Mouse (Mus musculus): ENCODE measurements around the gene Stambp. TPM values are rescaled to one million over a fixed set of nuclear protein-coding genes. Genes with fewer than 3 reads are reported as not detected.

Stambp gene
- polyA plus RNA-seq, 1 experiment from 2014 or later: 20.5 TPM

DNA sequence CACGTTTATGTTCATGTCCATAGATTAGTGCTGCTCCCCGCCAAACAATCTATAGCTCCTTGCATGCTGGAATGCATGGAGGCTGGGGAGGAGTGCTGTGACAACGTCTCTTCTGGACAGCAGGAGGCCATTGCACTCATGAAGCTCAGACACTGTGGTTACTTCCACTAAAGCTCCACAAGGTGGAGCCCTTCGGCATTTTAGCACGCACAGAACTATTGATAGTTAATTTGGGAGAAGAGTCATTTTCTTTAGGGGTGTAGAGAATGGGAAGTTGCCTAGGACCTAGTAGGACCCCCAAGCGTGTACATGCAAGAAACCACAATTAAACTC, 10.4 kb upstream of the Stambp start:
- Histone ChIP-seq H3K9me3 (ENCODE audit: control insufficient read depth, low read length) (no peaks in the 10 kb centered on the region), H3K27ac (ENCODE audit: low read depth, low read length) (no peak overlapping the region), H3K27me3 (ENCODE audit: control insufficient read depth, insufficient read depth, low read length) (0 out of 2 replicates have a peak, but pooled peaks cover 2% of the 10 kb centered on the region), H3K4me2 (ENCODE audit: low read depth, low read length, severe bottlenecking) (peak overlapping the region; percentile 32; the same call in 1 of the 2 replicates), H3K4me1 (replicated peaks; ENCODE audit: control insufficient read depth, insufficient read depth, low read length) (no peaks in the 10 kb centered on the region), H3K36me3 (ENCODE audit: control insufficient read depth, insufficient read depth, low read length) (no peaks in the 10 kb centered on the region), H3K9ac (ENCODE audit: low read length) (no peak overlapping the region), H3K4me3 (ENCODE audit: low read depth, low read length) (no peak overlapping the region; the same call in 1 of the 2 replicates)
- DNase-seq (ENCODE audit: low spot score) (peak; percentile 59), ATAC-seq (replicated peaks; ENCODE audit: low FRiP score) (peak; percentile 51; the same call in 1 of the 2 replicates)
- WGBS: 2% methylated on average over 6 of the region's 6 CpGs

DNA sequence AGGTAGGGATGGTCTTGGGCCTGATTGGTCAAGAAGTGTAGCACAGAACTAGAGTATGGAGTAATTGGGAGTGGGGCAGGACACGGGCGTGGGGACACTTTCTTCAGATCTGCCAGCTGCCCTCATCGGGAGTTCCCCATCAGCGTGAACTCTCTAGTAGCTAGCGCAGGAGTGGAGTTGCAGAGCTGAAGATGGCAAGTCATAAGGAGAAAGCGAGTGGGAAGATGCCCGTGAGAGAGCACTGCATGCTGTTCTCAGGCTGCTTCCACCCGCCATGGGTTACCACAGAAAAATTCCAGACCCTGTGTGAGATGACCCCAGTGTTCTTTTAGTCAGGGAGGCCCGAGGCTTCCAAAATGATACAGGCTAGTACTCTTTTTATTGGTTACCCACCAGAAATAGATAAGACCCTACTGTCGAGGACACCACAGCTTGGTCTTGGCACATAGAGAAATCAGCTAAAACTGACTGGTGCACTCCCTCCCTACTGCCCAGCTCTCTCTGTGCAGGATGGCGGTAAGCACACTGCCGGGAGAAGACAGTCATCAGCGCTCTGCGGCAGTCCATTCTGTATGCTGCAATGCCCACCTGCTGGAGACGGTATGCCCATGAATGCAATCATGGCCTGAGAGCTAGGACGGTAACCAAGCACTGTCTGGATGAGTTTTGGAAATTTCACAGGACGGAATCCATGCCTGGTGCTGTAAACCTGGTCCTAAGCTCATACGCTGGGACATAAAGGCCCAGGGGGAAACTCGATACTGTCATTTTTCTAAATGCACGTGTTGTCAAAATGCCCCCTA, 9.8 kb upstream of the Stambp start:
- no peak overlapping the region for H3K9ac ChIP-seq (ENCODE audit: low read length)
- 42% methylated on average over 20 of the region's 20 CpGs for WGBS

DNA sequence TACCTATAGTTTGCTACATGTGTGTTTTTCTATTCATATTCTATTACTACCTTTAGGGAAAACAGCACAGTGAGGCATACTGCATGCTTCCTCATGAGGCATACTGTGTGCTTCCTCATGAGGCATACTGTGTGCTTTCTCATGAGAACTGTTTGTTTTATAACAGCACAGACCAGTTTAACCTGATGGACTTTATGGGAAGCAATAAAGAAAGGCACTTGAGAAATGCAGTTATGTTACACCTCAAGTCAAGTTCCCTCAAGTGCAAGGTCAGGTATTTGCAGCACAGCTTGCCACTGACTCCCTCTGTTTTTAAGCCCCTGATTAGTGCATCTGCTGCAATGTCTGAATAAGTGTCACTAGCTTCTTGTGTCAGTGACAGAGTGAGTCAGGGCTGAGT, 5.0 kb upstream of the Stambp start:
- no peak overlapping the region for H3K4me2 ChIP-seq (ENCODE audit: low read depth, low read length, severe bottlenecking)
- H3K27ac ChIP-seq (ENCODE audit: low read depth, low read length): no peak overlapping the region
- no peak overlapping the region for H3K4me3 ChIP-seq (ENCODE audit: low read depth, low read length)
- no peak overlapping the region for H3K9ac ChIP-seq (ENCODE audit: low read length)
- ATAC-seq (replicated peaks; ENCODE audit: low FRiP score) (no peak), DNase-seq (ENCODE audit: low spot score) (peak; percentile 18)
- H3K36me3 ChIP-seq (ENCODE audit: control insufficient read depth, insufficient read depth, low read length): no peaks in the 10 kb centered on the region
- no peaks in the 10 kb centered on the region for H3K4me1 ChIP-seq (replicated peaks; ENCODE audit: control insufficient read depth, insufficient read depth, low read length)
- H3K27me3 ChIP-seq (ENCODE audit: control insufficient read depth, insufficient read depth, low read length): peaks cover 2% of the 10 kb centered on the region; the same call in 1 of the 2 replicates
- H3K9me3 ChIP-seq (ENCODE audit: control insufficient read depth, low read length): no peaks in the 10 kb centered on the region

More for the DNA sequence above, 9.8 kb upstream of the Stambp start:
- no peaks in the 10 kb centered on the region for H3K9me3 ChIP-seq (ENCODE audit: control insufficient read depth, low read length)
- H3K4me1 ChIP-seq (replicated peaks; ENCODE audit: control insufficient read depth, insufficient read depth, low read length): no peaks in the 10 kb centered on the region
- ATAC-seq (replicated peaks; ENCODE audit: low FRiP score) (no peak), DNase-seq (ENCODE audit: low spot score) (peak; percentile 48)
- no peaks in the 10 kb centered on the region for H3K36me3 ChIP-seq (ENCODE audit: control insufficient read depth, insufficient read depth, low read length)
- H3K27ac ChIP-seq (ENCODE audit: low read depth, low read length): no peak overlapping the region
- peak overlapping the region; percentile 32; the same call in 1 of the 2 replicates for H3K4me2 ChIP-seq (ENCODE audit: low read depth, low read length, severe bottlenecking)
- no peak overlapping the region; the same call in 1 of the 2 replicates for H3K4me3 ChIP-seq (ENCODE audit: low read depth, low read length)
- 0 out of 2 replicates have a peak, but pooled peaks cover 2% of the 10 kb centered on the region for H3K27me3 ChIP-seq (ENCODE audit: control insufficient read depth, insufficient read depth, low read length)

DNA sequence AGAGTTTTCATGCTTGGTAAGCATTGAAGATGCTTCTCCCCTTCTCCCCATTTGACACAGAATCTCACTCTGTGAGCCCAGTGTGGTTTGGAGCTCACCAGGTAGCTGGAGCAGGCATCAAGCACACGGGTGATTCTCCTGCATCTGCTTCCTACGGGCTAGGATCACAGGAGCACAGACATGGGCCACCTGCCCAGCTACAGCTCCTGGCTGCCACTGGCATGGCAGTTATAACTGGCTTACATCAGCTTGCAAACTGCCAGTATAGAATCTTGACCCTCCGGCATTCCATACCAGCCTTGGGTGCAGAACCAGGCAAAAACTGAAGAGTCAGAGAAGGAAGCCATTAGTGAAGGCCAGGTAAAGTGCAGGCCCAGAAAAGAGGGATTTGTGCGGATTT, 3.1 kb upstream of the Stambp start:
- Histone ChIP-seq H3K9ac (ENCODE audit: low read length) (no peak overlapping the region), H3K27ac (ENCODE audit: low read depth, low read length) (no peak overlapping the region), H3K9me3 (ENCODE audit: control insufficient read depth, low read length) (no peaks in the 10 kb centered on the region), H3K4me1 (replicated peaks; ENCODE audit: control insufficient read depth, insufficient read depth, low read length) (peaks cover 7% of the 10 kb centered on the region; the same call in 1 of the 2 replicates), H3K4me2 (ENCODE audit: low read depth, low read length, severe bottlenecking) (no peak overlapping the region), H3K27me3 (ENCODE audit: control insufficient read depth, insufficient read depth, low read length) (no peaks in the 10 kb centered on the region; the same call in 1 of the 2 replicates), H3K4me3 (ENCODE audit: low read depth, low read length) (no peak overlapping the region), H3K36me3 (ENCODE audit: control insufficient read depth, insufficient read depth, low read length) (no peaks in the 10 kb centered on the region)
- 81% methylated on average over 4 of the region's 4 CpGs for WGBS
- ATAC-seq (replicated peaks; ENCODE audit: low FRiP score) (no peak), DNase-seq (ENCODE audit: low spot score) (peak; percentile 42)

DNA sequence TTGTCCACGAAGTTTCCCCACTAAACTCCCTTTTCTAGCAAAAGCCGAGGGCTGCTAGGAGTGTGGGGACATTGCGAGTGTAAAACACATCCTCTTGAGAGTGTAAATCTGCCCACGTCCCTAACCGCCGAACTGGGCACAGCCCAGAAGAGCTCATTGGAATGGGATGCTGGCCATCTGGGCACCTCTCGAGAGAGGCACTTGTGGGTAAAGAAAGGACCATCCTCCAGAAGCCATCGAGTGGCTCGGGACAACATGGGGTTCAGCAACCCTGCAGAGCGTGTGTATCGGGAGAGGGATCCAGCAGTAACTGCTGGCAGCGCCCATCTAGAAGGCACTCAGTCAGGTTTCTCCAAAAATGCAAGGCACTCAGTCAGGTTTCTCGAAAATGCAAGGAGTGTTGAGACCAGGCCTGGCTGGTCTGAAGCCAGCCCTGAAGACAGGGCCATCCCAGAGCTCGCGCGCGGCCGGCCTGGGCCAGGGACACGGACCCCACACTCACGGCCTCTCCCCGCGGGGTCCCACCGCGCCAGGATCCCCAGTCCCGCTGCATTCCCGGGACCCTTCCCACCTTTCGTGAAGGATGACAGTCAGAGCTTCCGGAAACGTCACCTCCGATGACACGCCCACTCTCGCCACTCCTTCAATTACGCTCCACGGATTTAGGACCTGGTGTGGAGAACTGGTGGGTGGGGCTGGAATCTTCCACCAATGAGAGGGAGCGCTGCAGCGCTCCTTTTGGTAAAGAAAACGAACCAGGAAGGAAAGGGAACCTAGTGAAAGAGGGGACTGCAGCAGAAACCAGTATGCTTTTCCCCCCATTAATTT, 475 bp downstream of the Stambp start:
- ATAC-seq (replicated peaks; ENCODE audit: low FRiP score) (peak; percentile 93), DNase-seq (ENCODE audit: low spot score) (peak; percentile 91)
- Histone ChIP-seq H3K4me1 (replicated peaks; ENCODE audit: control insufficient read depth, insufficient read depth, low read length) (peaks cover 7% of the 10 kb centered on the region; the same call in 1 of the 2 replicates), H3K4me3 (ENCODE audit: low read depth, low read length) (peak overlapping the region; percentile 75), H3K27me3 (ENCODE audit: control insufficient read depth, insufficient read depth, low read length) (no peaks in the 10 kb centered on the region; the same call in 1 of the 2 replicates), H3K4me2 (ENCODE audit: low read depth, low read length, severe bottlenecking) (peak overlapping the region; percentile 90), H3K9me3 (ENCODE audit: control insufficient read depth, low read length) (no peaks in the 10 kb centered on the region), H3K27ac (ENCODE audit: low read depth, low read length) (peak overlapping the region; percentile 46; the same call in 1 of the 2 replicates), H3K9ac (ENCODE audit: low read length) (peak overlapping the region; percentile 73), H3K36me3 (ENCODE audit: control insufficient read depth, insufficient read depth, low read length) (no peaks in the 10 kb centered on the region)
- WGBS: 5% methylated on average over 37 of the region's 37 CpGs

DNA sequence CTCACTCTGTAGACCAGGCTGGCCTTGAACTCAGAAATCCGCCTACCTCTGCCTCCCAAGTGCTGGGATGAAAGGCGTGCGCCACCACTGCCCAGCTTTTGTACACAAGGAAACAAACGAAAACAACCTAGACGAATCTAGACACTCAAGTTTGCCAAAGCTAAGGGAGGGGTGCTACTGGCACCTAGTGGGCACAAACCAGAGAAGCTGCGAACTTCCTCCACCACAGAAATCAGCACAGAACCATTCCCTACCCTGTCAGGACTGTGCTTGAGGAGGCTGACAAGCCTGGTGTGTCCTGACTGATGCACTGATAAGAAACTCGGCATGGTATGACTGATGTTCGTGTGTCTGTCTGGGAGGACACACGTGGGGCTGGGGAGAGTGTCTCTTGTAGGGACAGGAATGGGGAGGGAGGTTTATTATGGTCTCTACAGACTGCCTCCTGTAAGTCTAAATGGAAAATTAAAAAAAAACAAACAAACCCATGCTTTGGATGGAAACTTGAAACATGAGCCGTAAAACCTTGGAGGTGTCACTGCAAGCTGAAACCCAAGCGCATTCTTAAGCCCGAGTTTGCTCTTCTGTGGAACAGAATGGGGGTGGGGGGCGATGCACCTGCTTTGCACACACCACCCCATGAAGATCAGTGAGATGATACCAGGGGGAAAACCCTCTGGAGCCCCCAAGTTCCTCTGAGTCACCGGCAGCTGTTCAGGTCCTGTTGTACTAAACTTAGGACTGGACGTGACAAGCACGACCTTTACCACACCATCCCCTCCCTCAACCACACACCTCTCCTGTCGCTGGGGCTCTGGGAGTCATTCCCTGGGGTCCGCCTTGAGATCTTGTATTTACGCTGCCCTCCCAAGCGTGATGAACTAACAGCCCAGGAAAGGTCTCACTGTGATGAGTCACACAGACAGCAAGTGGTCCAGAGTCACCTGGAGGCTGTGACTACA, 3.3 kb downstream of the Stambp start:
- Histone ChIP-seq H3K36me3 (ENCODE audit: control insufficient read depth, insufficient read depth, low read length) (no peaks in the 10 kb centered on the region), H3K9ac (ENCODE audit: low read length) (no peak overlapping the region), H3K4me2 (ENCODE audit: low read depth, low read length, severe bottlenecking) (no peak overlapping the region), H3K27me3 (ENCODE audit: control insufficient read depth, insufficient read depth, low read length) (no peaks in the 10 kb centered on the region; the same call in 1 of the 2 replicates), H3K27ac (ENCODE audit: low read depth, low read length) (no peak overlapping the region), H3K4me3 (ENCODE audit: low read depth, low read length) (no peak overlapping the region), H3K4me1 (replicated peaks; ENCODE audit: control insufficient read depth, insufficient read depth, low read length) (peaks cover 7% of the 10 kb centered on the region; the same call in 1 of the 2 replicates), H3K9me3 (ENCODE audit: control insufficient read depth, low read length) (no peaks in the 10 kb centered on the region)
- ATAC-seq (replicated peaks; ENCODE audit: low FRiP score): no peak
- DNase-seq (ENCODE audit: low spot score): no peak
- WGBS: 79% methylated on average over 20 of the region's 20 CpGs

DNA sequence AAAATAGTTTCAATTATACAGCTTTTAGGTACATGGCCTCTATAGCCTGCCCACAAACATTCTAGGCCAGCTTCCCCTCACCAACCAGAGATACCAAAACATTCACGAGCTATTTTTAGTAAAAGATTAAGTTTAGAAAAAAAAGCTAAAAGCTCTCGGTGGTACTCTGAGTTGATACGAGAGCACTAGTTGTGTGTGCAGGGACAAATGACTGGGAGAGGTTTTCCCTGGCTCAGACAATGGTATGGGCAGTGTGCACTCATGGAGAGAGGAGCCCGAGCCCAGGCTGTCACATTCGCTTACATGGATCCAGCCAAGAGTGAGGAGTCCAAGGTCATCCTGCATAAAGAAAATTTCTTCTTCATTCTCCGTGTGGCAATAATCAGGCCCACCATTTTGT, 16.6 kb downstream of the Stambp start:
- Histone ChIP-seq H3K36me3 (ENCODE audit: control insufficient read depth, insufficient read depth, low read length) (no peaks in the 10 kb centered on the region; the same call in 1 of the 2 replicates), H3K9me3 (ENCODE audit: control insufficient read depth, low read length) (no peaks in the 10 kb centered on the region), H3K4me1 (replicated peaks; ENCODE audit: control insufficient read depth, insufficient read depth, low read length) (no peaks in the 10 kb centered on the region), H3K27me3 (ENCODE audit: control insufficient read depth, insufficient read depth, low read length) (no peaks in the 10 kb centered on the region), H3K27ac (ENCODE audit: low read depth, low read length) (no peak overlapping the region), H3K4me2 (ENCODE audit: low read depth, low read length, severe bottlenecking) (no peak overlapping the region), H3K4me3 (ENCODE audit: low read depth, low read length) (no peak overlapping the region), H3K9ac (ENCODE audit: low read length) (no peak overlapping the region)
- DNase-seq (ENCODE audit: low spot score) (no peak), ATAC-seq (replicated peaks; ENCODE audit: low FRiP score) (no peak)
- WGBS: 88% methylated on average over 6 of the region's 6 CpGs

DNA sequence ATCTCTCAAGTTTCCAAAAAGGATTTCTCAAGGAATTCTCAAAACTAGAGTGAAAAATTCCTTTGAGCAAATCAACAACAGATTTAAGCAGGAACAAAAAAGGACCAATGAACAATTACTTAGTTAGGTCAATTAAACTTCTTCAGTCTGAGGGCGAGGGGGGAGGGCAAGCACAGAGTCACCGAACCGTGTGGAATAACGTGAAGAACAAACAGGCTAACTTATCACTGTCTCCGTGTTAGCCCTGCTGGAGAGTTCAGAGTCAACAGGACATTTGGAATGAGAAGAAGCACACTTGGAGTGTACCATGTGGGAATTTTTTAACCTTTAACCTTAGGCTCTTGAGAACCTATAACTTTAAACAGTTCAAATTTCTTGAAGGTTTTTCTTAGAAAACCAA, 24.2 kb downstream of the Stambp start:
- Histone ChIP-seq H3K4me1 (replicated peaks; ENCODE audit: control insufficient read depth, insufficient read depth, low read length) (no peaks in the 10 kb centered on the region), H3K9me3 (ENCODE audit: control insufficient read depth, low read length) (no peaks in the 10 kb centered on the region), H3K36me3 (ENCODE audit: control insufficient read depth, insufficient read depth, low read length) (no peaks in the 10 kb centered on the region), H3K4me3 (ENCODE audit: low read depth, low read length) (no peak overlapping the region), H3K4me2 (ENCODE audit: low read depth, low read length, severe bottlenecking) (no peak overlapping the region), H3K27me3 (ENCODE audit: control insufficient read depth, insufficient read depth, low read length) (no peaks in the 10 kb centered on the region), H3K27ac (ENCODE audit: low read depth, low read length) (no peak overlapping the region), H3K9ac (ENCODE audit: low read length) (no peak overlapping the region)
- DNase-seq (ENCODE audit: low spot score): no peak
- no peak for ATAC-seq (replicated peaks; ENCODE audit: low FRiP score)
- 40% methylated on average over 5 of the region's 5 CpGs for WGBS
